In genomic region chr1:66223331-66223730, GRCm38 (mm10) we compare ENCODE assay signal across 21 mouse cellular contexts. TPM values are rescaled to one million over a fixed set of nuclear protein-coding genes. Genes with fewer than 3 reads are reported as not detected.
DNase-seq lines count a peak whose midpoint lies in the region; ATAC-seq and TF ChIP-seq lines count a peak whose summit lies in the region.
"Had no signal": no experiment of that assay in that cellular context is flagged by ENCODE, and none has a peak within 500 bp of the region (broad histone marks: within the 10 kb centered on the region; RNA-seq: fewer than 3 reads in every experiment).

No protein-coding gene starts in this region.

- no peak for TF ChIP-seq POLR2A in embryonic fibroblast, embryonic 13.5 days (IDR thresholded peaks at IDR 0.05; ENCODE audit: low read depth, low read length)

- no peak overlapping the region for H3K9ac ChIP-seq in hindbrain, postnatal 0 days (replicated peaks; ENCODE audit: low read length)
- H3K9ac ChIP-seq in hindbrain, embryonic 11.5 days (ENCODE audit: low read depth, low read length), result no peak overlapping the region
- H3K9ac ChIP-seq in ES-E14 (ENCODE audit: insufficient read depth, low read depth, low read length, poor library complexity, severe bottlenecking), result no peak overlapping the region
- H3K9ac ChIP-seq: forebrain, embryonic 12.5 days; heart, embryonic 15.5 days had no signal

- in situ Hi-C loops in ES-E14 (cut with MboI; ENCODE audit: low sequenced_read_pairs in 2 of 2, unreplicated experiment in 2 of 2), result no loop called here

- TF ChIP-seq CTCF in hindbrain, postnatal 0 days (IDR thresholded peaks at IDR 0.05; ENCODE audit: low read depth), result no peak
- TF ChIP-seq CTCF in embryonic fibroblast, embryonic 13.5 days (IDR thresholded peaks at IDR 0.05; ENCODE audit: borderline replicate concordance, insufficient read depth, low read length), result no peak

- no peak overlapping the region for H3K27ac ChIP-seq in hindbrain, postnatal 0 days
- no peak overlapping the region for H3K27ac ChIP-seq in hindbrain, embryonic 11.5 days (ENCODE audit: low read depth, low read length)
- H3K27ac ChIP-seq in ES-E14 (ENCODE audit: insufficient read depth, low read depth, low read length, poor library complexity, severe bottlenecking), result no peak overlapping the region
- peak overlapping the region; percentile 2; the same call in 1 of the 2 replicates for H3K27ac ChIP-seq in embryonic fibroblast, embryonic 13.5 days (ENCODE audit: insufficient read depth, low read length)
- H3K27ac ChIP-seq: forebrain, embryonic 12.5 days; heart, embryonic 15.5 days; layer of hippocampus, adult 2 months; macrophage had no signal

- H3K27me3 ChIP-seq in hindbrain, postnatal 0 days (ENCODE audit: insufficient read depth, low read length), result no peaks in the 10 kb centered on the region
- no peaks in the 10 kb centered on the region for H3K27me3 ChIP-seq in hindbrain, embryonic 11.5 days (ENCODE audit: control insufficient read depth, insufficient read depth, low read length)
- H3K27me3 ChIP-seq: forebrain, embryonic 12.5 days; heart, embryonic 15.5 days had no signal

- peaks cover 29% of the 10 kb centered on the region for H3K4me1 ChIP-seq in hindbrain, postnatal 0 days (ENCODE audit: insufficient read depth, low read length)
- no peaks in the 10 kb centered on the region for H3K4me1 ChIP-seq in hindbrain, embryonic 11.5 days (replicated peaks; ENCODE audit: control insufficient read depth, insufficient read depth, low read length)
- H3K4me1 ChIP-seq in ES-E14 (ENCODE audit: control insufficient read depth in 2 of 2, insufficient read depth in 2 of 2, low read length in 2 of 2, poor library complexity in 1 of 2), result no peaks in the 10 kb centered on the region
- H3K4me1 ChIP-seq in embryonic fibroblast, embryonic 13.5 days (ENCODE audit: control insufficient read depth, insufficient read depth, low read length), result 0 out of 2 replicates have a peak, but pooled peaks cover 2% of the 10 kb centered on the region

- no peak overlapping the region for H3K4me2 ChIP-seq in hindbrain, postnatal 0 days (ENCODE audit: low read depth, low read length)
- H3K4me2 ChIP-seq in hindbrain, embryonic 11.5 days (replicated peaks; ENCODE audit: low read depth, low read length), result no peak overlapping the region
- H3K4me2 ChIP-seq: forebrain, embryonic 12.5 days; heart, embryonic 15.5 days had no signal

- H3K9me3 ChIP-seq in hindbrain, postnatal 0 days (ENCODE audit: low read length), result no peaks in the 10 kb centered on the region
- no peaks in the 10 kb centered on the region for H3K9me3 ChIP-seq in hindbrain, embryonic 11.5 days (ENCODE audit: control insufficient read depth, low read length)
- H3K9me3 ChIP-seq in ES-E14 (ENCODE audit: control insufficient read depth, insufficient read depth, low read depth, low read length), result no peaks in the 10 kb centered on the region
- H3K9me3 ChIP-seq: forebrain, embryonic 12.5 days; heart, embryonic 15.5 days had no signal

- no peak for ATAC-seq in hindbrain, postnatal 0 days
- ATAC-seq in hindbrain, embryonic 11.5 days (ENCODE audit: low FRiP score), result no peak
- ATAC-seq: intestine, embryonic 16.5 days had no signal

- no peak overlapping the region for H3K4me3 ChIP-seq in hindbrain, postnatal 0 days (ENCODE audit: low read length)
- no peak overlapping the region for H3K4me3 ChIP-seq in hindbrain, embryonic 11.5 days (ENCODE audit: low read depth, low read length)
- no peak overlapping the region for H3K4me3 ChIP-seq in ES-E14 (ENCODE audit: insufficient read depth in 1 of 2, low read depth in 1 of 2, low read length in 2 of 2, poor library complexity in 1 of 2, severe bottlenecking in 1 of 2)
- H3K4me3 ChIP-seq in embryonic fibroblast, embryonic 13.5 days (ENCODE audit: insufficient read depth, low read length), result no peak overlapping the region
- H3K4me3 ChIP-seq: forebrain, embryonic 12.5 days; heart, embryonic 15.5 days; layer of hippocampus, adult 2 months; myocyte had no signal

- WGBS in hindbrain, postnatal 0 days, result 4% methylated on average over 1 of the region's 1 CpGs
- 36% methylated on average over 1 of the region's 1 CpGs for WGBS in hindbrain, embryonic 11.5 days

- DNase-seq in hindbrain, postnatal 0 days (ENCODE audit: low spot score), result peak; percentile 15
- DNase-seq in hindbrain, embryonic 11.5 days (ENCODE audit: low spot score), result no peak
- peak; percentile 26 for DNase-seq in ES-E14 (ENCODE audit: low read depth, low spot score)
- DNase-seq in Muller cell, postnatal 12 days (ENCODE audit: inconsistent ontology term), result peak; percentile 10
- DNase-seq in lung, postnatal 10 days, result no peak
- no peak for DNase-seq in ovary, adult 18-20 months (ENCODE audit: low spot score)
- DNase-seq: adrenal gland, adult 2 months; gastrocnemius, postnatal 36 days; heart, postnatal 4 days; kidney, adult 9 months; kidney, postnatal 25 days; layer of hippocampus, postnatal 36 days; right cerebral cortex, postnatal 25 days; spleen, adult 18-20 months had no signal

- H3K36me3 ChIP-seq in hindbrain, postnatal 0 days (ENCODE audit: insufficient read depth, low read length), result no peaks in the 10 kb centered on the region; the same call in 1 of the 2 replicates
- H3K36me3 ChIP-seq in hindbrain, embryonic 11.5 days (ENCODE audit: control insufficient read depth, insufficient read depth, low read length), result no peaks in the 10 kb centered on the region
- H3K36me3 ChIP-seq in ES-E14 (ENCODE audit: control insufficient read depth, insufficient read depth, low read length, poor library complexity, severe bottlenecking), result no peaks in the 10 kb centered on the region
- H3K36me3 ChIP-seq: forebrain, embryonic 12.5 days; heart, embryonic 15.5 days had no signal

TF ChIP-seq in ES-E14, 5 proteins besides CTCF, POLR2A, EP300 and RAD21:
- TF ChIP-seq ZC3H11A (IDR thresholded peaks at IDR 0.05; ENCODE audit: borderline replicate concordance, low read depth, low read length), result no peak
- TF ChIP-seq MAFK (IDR thresholded peaks at IDR 0.05; ENCODE audit: insufficient read depth, low read depth, low read length), result no peak
- TF ChIP-seq ZNF384 (IDR thresholded peaks at IDR 0.05; ENCODE audit: low read depth, low read length), result no peak
- no peak for TF ChIP-seq CHD2 (IDR thresholded peaks at IDR 0.05; ENCODE audit: low read depth, low read length)
- no peak for TF ChIP-seq HCFC1 (IDR thresholded peaks at IDR 0.05; ENCODE audit: borderline replicate concordance, insufficient read depth, low read length)
TF ChIP-seq in ES-E14: peak in this region for 0.

RNA-seq across cellular contexts. Expression of gene Map2, which starts 48.3 kb away (rescaled TPM):
- 1,090 and 1,101 TPM in 2 replicates for total RNA-seq in hindbrain, postnatal 0 days (2014; rRNA removed)
- polyA plus RNA-seq in hindbrain, postnatal 0 days (2015; fragmentation: Nextera tagmentation; extraction: Ambion mirVana), result 278 and 289 TPM in 2 replicates
- polyA plus RNA-seq in hindbrain, embryonic 11.5 days (2014; fragmentation: Nextera tagmentation; extraction: Ambion mirVana), result 198 and 228 TPM in 2 replicates
- total RNA-seq in ES-E14 (2012; rRNA removed), result 1.8 and 4.7 TPM in 2 replicates
- polyA plus RNA-seq in embryonic fibroblast, embryonic 13.5 days (2011; ENCODE audit: insufficient read length, low read depth, missing spikeins), result 24.0 and 51.6 TPM in 2 replicates

Comparison
In these comparisons a context has a peak if more than half of its experiments do, and no peak if none do; other contexts are left out.
1. DNase-seq: peak in hindbrain, postnatal 0 days (single experiment), ES-E14 (single experiment) and Muller cell, postnatal 12 days (single experiment); none in hindbrain, embryonic 11.5 days (single experiment), lung, postnatal 10 days (single experiment) and ovary, adult 18-20 months (single experiment).